Mouse (Mus musculus): Measurements from ENCODE around the gene Fst. TPM values are rescaled to one million over a fixed set of nuclear protein-coding genes. Genes with fewer than 3 reads are reported as not detected.

Gene Fst
- polyA plus RNA-seq (2012; rRNA removed): 2.1 and 2.3 TPM in 2 replicates

DNA sequence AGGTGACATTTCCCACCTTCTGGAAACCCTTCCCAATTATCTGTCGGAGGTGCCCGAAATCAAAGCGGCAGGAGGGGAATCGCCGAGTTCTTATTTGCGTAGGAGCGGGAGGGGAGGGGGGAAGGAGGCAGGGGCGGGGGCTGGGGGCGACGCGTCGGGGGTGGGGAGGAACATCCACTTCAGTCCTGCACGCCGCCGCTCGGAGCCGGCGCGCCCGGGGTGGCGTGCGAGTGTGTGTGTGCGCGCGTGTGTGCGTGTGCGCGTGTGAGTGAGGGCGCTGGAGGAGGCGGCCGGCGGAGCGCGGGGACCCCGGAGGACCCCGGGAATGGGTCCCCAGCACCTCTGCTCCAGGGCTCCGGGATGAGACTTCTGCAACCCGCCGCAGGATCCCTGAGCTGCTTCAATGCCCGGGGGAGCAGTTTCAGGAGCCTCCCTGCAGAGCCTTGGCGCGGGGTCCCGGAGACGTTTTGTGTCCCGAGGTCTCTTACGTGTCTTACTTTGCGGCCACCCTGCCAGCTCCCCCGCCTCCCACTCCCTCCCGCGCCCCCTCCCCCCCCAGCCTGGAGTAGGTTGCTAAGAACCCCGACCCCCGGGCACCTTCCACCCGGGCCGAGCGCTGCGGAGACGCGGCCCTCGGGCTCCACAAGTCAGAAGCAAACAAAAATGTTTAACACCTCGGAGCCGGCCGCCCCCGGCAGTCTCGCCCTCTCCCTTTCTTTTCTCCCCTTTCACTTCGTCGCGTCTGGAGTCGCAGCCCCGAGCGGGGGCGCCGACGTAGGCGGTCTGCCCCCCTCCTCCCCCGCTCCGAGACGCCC lies at the start of gene Fst:
Gene Fst, minus strand, starts transcription at position 66 of the 815 bp plus-strand sequence.
- DNase-seq: peak; percentile 9
- H3K27ac ChIP-seq (ENCODE audit: control insufficient read depth, insufficient read depth, low read length): no peak within 1 kb of the TSS

DNA sequence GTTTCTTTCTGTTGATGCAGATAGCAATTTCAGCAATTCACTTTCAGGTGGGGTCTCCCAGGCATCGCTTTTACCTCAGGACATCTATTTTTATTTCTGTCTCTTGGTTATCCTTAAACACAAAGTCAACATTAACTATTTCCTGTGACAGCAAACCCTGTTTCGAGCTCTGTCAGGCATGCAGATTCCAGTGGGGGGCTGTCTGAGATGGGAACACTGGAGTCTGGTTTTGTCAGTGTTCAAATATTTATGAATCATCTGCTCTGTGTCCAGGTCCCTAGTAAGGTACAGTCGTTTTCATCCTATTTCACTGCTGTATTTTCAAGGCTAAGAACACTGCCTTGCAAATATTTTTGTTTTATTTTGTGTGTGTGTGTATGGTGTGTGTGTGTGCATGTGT lies 35.1 kb upstream of the Fst start:
- H3K4me3 ChIP-seq (ENCODE audit: control insufficient read depth, insufficient read depth, low read length): no peak overlapping the region
- no peak for DNase-seq
- TF ChIP-seq POLR2A (IDR thresholded peaks at IDR 0.05; ENCODE audit: control insufficient read depth, extremely low read depth, insufficient read depth, low read length, poor library complexity): no peak
- no peak for TF ChIP-seq CTCF (IDR thresholded peaks at IDR 0.05; ENCODE audit: borderline replicate concordance, control insufficient read depth, extremely low read depth, insufficient read depth, low read length, poor library complexity)
- no peaks in the 10 kb centered on the region for H3K36me3 ChIP-seq (ENCODE audit: control insufficient read depth, insufficient read depth, low read length)
- H3K4me1 ChIP-seq (replicated peaks; ENCODE audit: control insufficient read depth, insufficient read depth, low read length): no peaks in the 10 kb centered on the region
- no peak overlapping the region for H3K27ac ChIP-seq (ENCODE audit: control insufficient read depth, insufficient read depth, low read length)
- WGBS: 65% methylated on average over 3 of the region's 3 CpGs
- no peaks in the 10 kb centered on the region for H3K27me3 ChIP-seq (ENCODE audit: control insufficient read depth, insufficient read depth, low read length)

More for the DNA sequence above, at the start of gene Fst:
- no peak for TF ChIP-seq CTCF (IDR thresholded peaks at IDR 0.05; ENCODE audit: borderline replicate concordance, control insufficient read depth, extremely low read depth, insufficient read depth, low read length, poor library complexity)
- TF ChIP-seq POLR2A (IDR thresholded peaks at IDR 0.05; ENCODE audit: control insufficient read depth, extremely low read depth, insufficient read depth, low read length, poor library complexity): no peak
- H3K36me3 ChIP-seq (ENCODE audit: control insufficient read depth, insufficient read depth, low read length): no peaks in the 10 kb centered on the region
- H3K4me1 ChIP-seq (replicated peaks; ENCODE audit: control insufficient read depth, insufficient read depth, low read length): peaks cover 8% of the 10 kb centered on the region; the same call in 1 of the 2 replicates
- H3K4me3 ChIP-seq (ENCODE audit: control insufficient read depth, insufficient read depth, low read length): peak within 1 kb of the TSS; percentile 32
- WGBS: 2% methylated on average over 75 of the region's 77 CpGs
- H3K27me3 ChIP-seq (ENCODE audit: control insufficient read depth, insufficient read depth, low read length): peaks cover 18% of the 10 kb centered on the region; the same call in 1 of the 2 replicates

GRCm38 (mm10) chr13:114488178-114488577 lies 29.4 kb upstream of the Fst start:
- Histone ChIP-seq H3K4me1 (replicated peaks; ENCODE audit: control insufficient read depth, insufficient read depth, low read length) (no peaks in the 10 kb centered on the region), H3K27me3 (ENCODE audit: control insufficient read depth, insufficient read depth, low read length) (no peaks in the 10 kb centered on the region), H3K4me3 (ENCODE audit: control insufficient read depth, insufficient read depth, low read length) (no peak overlapping the region), H3K36me3 (ENCODE audit: control insufficient read depth, insufficient read depth, low read length) (no peaks in the 10 kb centered on the region), H3K27ac (ENCODE audit: control insufficient read depth, insufficient read depth, low read length) (no peak overlapping the region)
- no peak for TF ChIP-seq POLR2A (IDR thresholded peaks at IDR 0.05; ENCODE audit: control insufficient read depth, extremely low read depth, insufficient read depth, low read length, poor library complexity)
- no peak for TF ChIP-seq CTCF (IDR thresholded peaks at IDR 0.05; ENCODE audit: borderline replicate concordance, control insufficient read depth, extremely low read depth, insufficient read depth, low read length, poor library complexity)
- 94% methylated on average over 7 of the region's 7 CpGs for WGBS
- no peak for DNase-seq

GRCm38 (mm10) chr13:114478329-114478728 lies 19.6 kb upstream of the Fst start:
- no peak overlapping the region for H3K4me3 ChIP-seq (ENCODE audit: control insufficient read depth, insufficient read depth, low read length)
- no peak for DNase-seq
- H3K4me1 ChIP-seq (replicated peaks; ENCODE audit: control insufficient read depth, insufficient read depth, low read length): no peaks in the 10 kb centered on the region
- H3K36me3 ChIP-seq (ENCODE audit: control insufficient read depth, insufficient read depth, low read length): no peaks in the 10 kb centered on the region
- H3K27ac ChIP-seq (ENCODE audit: control insufficient read depth, insufficient read depth, low read length): no peak overlapping the region
- TF ChIP-seq CTCF (IDR thresholded peaks at IDR 0.05; ENCODE audit: borderline replicate concordance, control insufficient read depth, extremely low read depth, insufficient read depth, low read length, poor library complexity): no peak
- TF ChIP-seq POLR2A (IDR thresholded peaks at IDR 0.05; ENCODE audit: control insufficient read depth, extremely low read depth, insufficient read depth, low read length, poor library complexity): no peak
- WGBS: 91% methylated on average over 4 of the region's 4 CpGs
- H3K27me3 ChIP-seq (ENCODE audit: control insufficient read depth, insufficient read depth, low read length): no peaks in the 10 kb centered on the region

DNA sequence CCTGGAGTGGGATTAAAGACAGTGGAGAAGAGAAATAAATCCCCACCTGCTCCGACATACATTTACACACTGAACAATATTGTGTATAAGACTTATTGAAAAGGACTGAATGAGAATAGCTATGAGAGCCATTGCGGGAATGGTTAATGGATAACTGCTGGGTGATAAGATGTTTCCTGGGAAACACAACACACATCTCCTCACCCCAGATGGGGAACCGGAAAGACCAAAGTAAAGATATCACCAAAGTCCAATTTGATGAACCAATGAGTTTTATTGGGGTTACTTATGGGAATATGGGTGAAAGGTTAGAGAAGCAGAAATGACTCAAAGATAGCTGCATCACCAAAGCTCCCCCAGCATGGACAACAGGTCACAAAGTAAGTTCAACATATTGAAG lies 11.2 kb upstream of the Fst start:
- DNase-seq: no peak
- Histone ChIP-seq H3K4me1 (replicated peaks; ENCODE audit: control insufficient read depth, insufficient read depth, low read length) (no peaks in the 10 kb centered on the region), H3K4me3 (ENCODE audit: control insufficient read depth, insufficient read depth, low read length) (no peak overlapping the region), H3K27ac (ENCODE audit: control insufficient read depth, insufficient read depth, low read length) (no peak overlapping the region), H3K36me3 (ENCODE audit: control insufficient read depth, insufficient read depth, low read length) (no peaks in the 10 kb centered on the region), H3K27me3 (ENCODE audit: control insufficient read depth, insufficient read depth, low read length) (no peaks in the 10 kb centered on the region)
- TF ChIP-seq CTCF (IDR thresholded peaks at IDR 0.05; ENCODE audit: borderline replicate concordance, control insufficient read depth, extremely low read depth, insufficient read depth, low read length, poor library complexity) (no peak), POLR2A (IDR thresholded peaks at IDR 0.05; ENCODE audit: control insufficient read depth, extremely low read depth, insufficient read depth, low read length, poor library complexity) (no peak)
- 96% methylated on average over 3 of the region's 3 CpGs for WGBS

GRCm38 (mm10) chr13:114466269-114466919 lies 7.6 kb upstream of the Fst start:
- whole genome bisulfite sequencing: 93% methylated on average over 6 of the region's 6 CpGs
- DNase-seq: no peak
- no peak for TF ChIP-seq CTCF (IDR thresholded peaks at IDR 0.05; ENCODE audit: borderline replicate concordance, control insufficient read depth, extremely low read depth, insufficient read depth, low read length, poor library complexity)
- no peak for TF ChIP-seq POLR2A (IDR thresholded peaks at IDR 0.05; ENCODE audit: control insufficient read depth, extremely low read depth, insufficient read depth, low read length, poor library complexity)
- peaks cover 3% of the 10 kb centered on the region; the same call in 1 of the 2 replicates for H3K27me3 ChIP-seq (ENCODE audit: control insufficient read depth, insufficient read depth, low read length)
- no peaks in the 10 kb centered on the region for H3K36me3 ChIP-seq (ENCODE audit: control insufficient read depth, insufficient read depth, low read length)
- no peak overlapping the region for H3K27ac ChIP-seq (ENCODE audit: control insufficient read depth, insufficient read depth, low read length)
- no peak overlapping the region for H3K4me3 ChIP-seq (ENCODE audit: control insufficient read depth, insufficient read depth, low read length)
- no peaks in the 10 kb centered on the region for H3K4me1 ChIP-seq (replicated peaks; ENCODE audit: control insufficient read depth, insufficient read depth, low read length)

Measured in thymus, adult 2 months (tissue).